Mouse (Mus musculus): ENCODE measurements around the gene Camk1d.
"Not testable (repeated sequence)": the region's sequence is repeated elsewhere in the genome, so short reads cannot be mapped to it uniquely, and the experiment has no call there.

Camk1d gene

DNA sequence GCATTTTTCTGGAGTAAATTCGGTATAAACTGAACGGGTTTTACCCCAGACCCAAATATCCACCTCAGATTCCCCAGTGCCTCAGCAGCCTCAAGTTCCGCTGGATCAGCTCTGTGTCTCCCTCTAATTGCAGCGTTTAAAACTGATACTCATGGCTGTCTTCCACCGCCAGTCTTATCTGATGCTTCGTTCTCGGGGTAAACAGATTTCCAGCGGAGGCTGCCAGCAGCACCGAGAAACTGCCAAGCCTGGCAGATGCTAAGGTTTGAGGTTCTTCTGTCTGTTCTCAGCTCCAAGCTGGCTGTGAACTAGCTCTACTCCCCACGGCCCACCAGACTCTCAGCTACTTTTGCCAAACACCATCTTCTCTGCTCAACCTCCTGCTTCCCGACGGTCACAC is 464.3 kb downstream of the Camk1d start:
- DNase-seq (ENCODE audit: low spot score in 2 of 2): no peak

DNA sequence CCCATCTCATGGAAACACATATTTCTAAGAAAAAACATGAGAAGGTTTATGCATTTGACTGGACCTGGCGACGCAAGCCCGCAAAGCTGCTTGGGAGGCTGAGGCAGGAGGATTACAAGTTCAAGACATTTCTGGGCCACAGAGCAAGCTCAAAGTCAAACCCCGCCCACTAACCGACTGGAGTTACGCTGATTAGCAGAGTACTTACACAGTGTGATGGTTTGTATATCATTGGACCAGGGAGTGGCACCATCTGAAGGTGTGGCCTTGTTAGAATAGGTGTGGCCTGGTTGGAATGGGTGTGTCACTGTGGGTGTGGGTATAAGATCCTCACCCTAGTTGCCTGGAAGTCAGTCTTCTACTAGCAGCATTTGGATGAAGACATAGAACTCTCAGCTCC is 465.1 kb downstream of the Camk1d start:
- DNase-seq (ENCODE audit: low spot score in 2 of 2): not testable (repeated sequence)

Data from spleen, postnatal 36 days (tissue).